Mouse (Mus musculus) E14TG2a.4 (cell line): Measurements from ENCODE around the gene Krt31.

Experiments used
- CTCF ChIP-seq: conservative IDR thresholded peaks from 2 replicates; pipeline ENCODE4 v1.5.1; 2014; ENCODE audit warnings: low read length
- NANOG ChIP-seq: IDR thresholded peaks from 2 replicates; pipeline ENCODE4 v1.6.1; 2014; ENCODE audit warnings: borderline replicate concordance, low read length, mixed read lengths
- POU5F1 ChIP-seq: IDR thresholded peaks from 2 replicates; pipeline ENCODE4 v1.6.1; 2014; ENCODE audit warnings: low read length, borderline replicate concordance

DNA sequence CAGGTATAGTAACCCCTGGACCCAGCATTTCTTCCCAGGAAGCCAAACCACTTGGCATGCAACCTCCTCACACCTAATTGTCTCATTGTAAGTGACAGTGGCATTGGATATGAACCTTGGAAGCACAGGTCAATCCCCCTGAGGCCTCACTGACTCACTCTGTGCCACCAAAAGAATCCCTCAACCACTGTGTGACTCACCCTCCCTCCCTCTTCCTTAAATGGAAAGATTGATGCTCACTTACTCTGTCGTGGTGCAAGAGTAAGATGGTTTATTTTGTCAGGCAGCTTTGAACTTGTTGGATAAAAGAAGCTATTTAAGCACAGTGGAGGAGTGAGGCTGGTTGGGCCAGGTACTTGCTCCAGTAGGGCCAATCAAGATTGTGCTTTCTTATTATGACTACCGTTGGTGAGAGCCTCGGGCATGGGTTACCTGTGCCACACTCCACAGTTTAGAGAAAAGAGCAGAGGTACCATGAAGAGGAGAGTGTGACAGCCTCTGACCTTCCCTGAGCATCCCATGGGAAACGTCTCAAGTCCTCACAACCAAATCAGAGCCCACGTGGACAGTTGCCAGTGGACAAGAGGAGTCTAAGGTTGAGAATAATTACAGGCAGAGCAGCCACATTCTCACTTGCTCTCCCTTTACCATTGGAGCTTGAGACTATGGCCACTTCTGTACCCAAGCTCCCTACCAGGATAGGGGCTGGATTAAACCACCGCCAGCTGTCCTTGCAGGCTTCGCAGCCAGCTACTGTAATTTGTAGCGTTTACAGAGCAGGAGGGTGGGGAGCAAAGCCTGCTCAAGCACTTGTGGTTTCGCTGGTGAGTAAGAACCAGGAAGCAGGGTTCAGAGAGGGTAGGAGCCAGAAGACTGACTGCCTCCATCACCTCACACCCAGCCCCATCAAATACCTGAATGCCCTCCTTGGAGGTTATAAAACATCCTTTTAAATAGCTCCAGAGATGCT, 5.6 kb upstream of the Krt31 start:
- TF ChIP-seq CTCF = no peak
- no peak for TF ChIP-seq POU5F1
- no peak for TF ChIP-seq NANOG
